Mouse (Mus musculus) lung, postnatal 0 days (tissue): ENCODE measurements around the gene Mllt3. TPM values are rescaled to one million over a fixed set of nuclear protein-coding genes. Genes with fewer than 3 reads are reported as not detected.

Source experiments
- ATAC-seq: fragments of 200-750 bp; cut with Nextera tagmentation; 2 replicates; pipeline ENCODE4 v1.8.0; 2017; ENCODE audit warnings: moderate library complexity
- DNase-seq: peaks from one replicate; pipeline ENCODE4 v3.0.0-alpha.2; 2016; ENCODE audit warnings: low spot score
- H3K27ac ChIP-seq: fragments of 300-500 bp; sonication (generic); 2 replicates; pipeline ENCODE4 v1.5.1; 2014; ENCODE audit warnings: antibody characterized with exemption, mild to moderate bottlenecking, low read length, mixed read lengths
- H3K27me3 ChIP-seq: fragments of 300-500 bp; sonication (generic); replicated peaks from 2 replicates; pipeline ENCODE4 v1.6.1; 2014; ENCODE audit warnings: low read length, mixed read lengths; ENCODE audit not compliant: insufficient read depth
- H3K36me3 ChIP-seq: fragments of 300-500 bp; sonication (generic); 2 replicates; pipeline ENCODE4 v1.6.1; 2014; ENCODE audit warnings: low read length, mixed read lengths; ENCODE audit not compliant: insufficient read depth
- H3K4me1 ChIP-seq: fragments of 300-500 bp; sonication (generic); 2 replicates; pipeline ENCODE4 v1.6.1; 2014; ENCODE audit warnings: antibody characterized with exemption, low read depth, low read length, mixed read lengths; ENCODE audit not compliant: insufficient read depth
- H3K4me2 ChIP-seq: fragments of 300-500 bp; sonication (generic); replicated peaks from 2 replicates; pipeline ENCODE4 v1.6.1; 2014; ENCODE audit warnings: low read depth, mild to moderate bottlenecking, low read length, moderate library complexity, mixed read lengths
- H3K4me3 ChIP-seq: fragments of 300-500 bp; sonication (generic); 2 replicates; pipeline ENCODE4 v1.5.1; 2014; ENCODE audit warnings: low read depth, low read length
- H3K9ac ChIP-seq: fragments of 300-500 bp; sonication (generic); replicated peaks from 2 replicates; pipeline ENCODE4 v1.6.1; 2014; ENCODE audit warnings: low read depth, mild to moderate bottlenecking
- H3K9me3 ChIP-seq: fragments of 300-500 bp; sonication (generic); 2 replicates; pipeline ENCODE4 v1.6.1; 2016; ENCODE audit warnings: low read length, mixed read lengths
- CTCF ChIP-seq: IDR thresholded peaks from 2 replicates; pipeline ENCODE4 v1.5.1; 2016; ENCODE audit warnings: antibody characterized with exemption, mild to moderate bottlenecking
- EP300 ChIP-seq: IDR thresholded peaks from 2 replicates; pipeline ENCODE4 v1.6.1; 2016; ENCODE audit warnings: antibody characterized with exemption, mild to moderate bottlenecking, control low read depth
- WGBS: fragments of 180-500 bp; shearing (Covaris S2); extraction: QIAGEN DNeasy Blood & Tissue Kit; methylation state at CpG from one replicate; pipeline ENCODE4 v1.1.7; 2014; 5-methylcytosine and 5-hydroxymethylcytosine counted together
- polyA plus RNA-seq: library from polyadenylated mRNA; unstranded; fragments of >200 nt; fragmentation: Nextera tagmentation; extraction: Ambion mirVana; gene quantifications from 2 replicates; pipeline ENCODE4 v1.2.1, GENCODE M21; 2015

Gene Mllt3
- polyA plus RNA-seq, 1 experiment from 2014 or later, result 32.7 TPM

- no peak for ATAC-seq
These were observed 283.5 kb downstream of the Mllt3 start for GRCm38 (mm10) chr4:87749532-87750234.

GRCm38 (mm10) chr4:87745016-87745645 is 288.0 kb downstream of the Mllt3 start:
- Histone ChIP-seq H3K4me3 (no peak overlapping the region), H3K36me3 (no peaks in the 10 kb centered on the region), H3K4me2 (no peak overlapping the region), H3K27ac (no peak overlapping the region), H3K4me1 (no peaks in the 10 kb centered on the region), H3K27me3 (no peaks in the 10 kb centered on the region), H3K9ac (no peak overlapping the region), H3K9me3 (no peaks in the 10 kb centered on the region)
- ATAC-seq, result no peak
- TF ChIP-seq EP300 (no peak), CTCF (no peak)
- WGBS, result 70% methylated on average over 3 of the region's 3 CpGs
- no peak for DNase-seq

More at GRCm38 (mm10) chr4:87749532-87750234, 283.5 kb downstream of the Mllt3 start:
- H3K9me3 ChIP-seq, result no peaks in the 10 kb centered on the region
- no peaks in the 10 kb centered on the region for H3K36me3 ChIP-seq
- no peak overlapping the region for H3K4me3 ChIP-seq
- 34% methylated on average over 4 of the region's 4 CpGs for WGBS
- H3K9ac ChIP-seq, result no peak overlapping the region
- DNase-seq, result no peak
- no peak overlapping the region for H3K27ac ChIP-seq
- H3K4me2 ChIP-seq, result no peak overlapping the region
- no peak for TF ChIP-seq EP300
- TF ChIP-seq CTCF, result no peak
- H3K27me3 ChIP-seq, result no peaks in the 10 kb centered on the region
- no peaks in the 10 kb centered on the region for H3K4me1 ChIP-seq

GRCm38 (mm10) chr4:87739524-87740128 is 293.5 kb downstream of the Mllt3 start:
- 39% methylated on average over 7 of the region's 7 CpGs for WGBS
- Histone ChIP-seq H3K36me3 (no peaks in the 10 kb centered on the region), H3K9ac (no peak overlapping the region), H3K27ac (peak overlapping the region; percentile 9; the same call in 1 of the 2 replicates), H3K4me3 (no peak overlapping the region), H3K9me3 (no peaks in the 10 kb centered on the region), H3K27me3 (no peaks in the 10 kb centered on the region), H3K4me1 (peaks cover 4% of the 10 kb centered on the region; the same call in 1 of the 2 replicates), H3K4me2 (no peak overlapping the region)
- TF ChIP-seq EP300 (no peak), CTCF (no peak)
- peak; percentile 72 for ATAC-seq
- DNase-seq, result peak; percentile 29

GRCm38 (mm10) chr4:87739104-87739503 is 294.1 kb downstream of the Mllt3 start:
- no peak overlapping the region for H3K4me3 ChIP-seq
- ATAC-seq, result no peak
- no peak overlapping the region for H3K9ac ChIP-seq
- no peaks in the 10 kb centered on the region for H3K9me3 ChIP-seq
- no peaks in the 10 kb centered on the region for H3K27me3 ChIP-seq
- no peak for DNase-seq
- peaks cover 4% of the 10 kb centered on the region; the same call in 1 of the 2 replicates for H3K4me1 ChIP-seq
- TF ChIP-seq CTCF (no peak), EP300 (no peak)
- H3K4me2 ChIP-seq, result no peak overlapping the region
- H3K27ac ChIP-seq, result no peak overlapping the region; the same call in 1 of the 2 replicates
- 97% methylated on average over 2 of the region's 2 CpGs for WGBS
- H3K36me3 ChIP-seq, result no peaks in the 10 kb centered on the region

- Histone ChIP-seq H3K4me1 (peaks cover 4% of the 10 kb centered on the region; the same call in 1 of the 2 replicates), H3K9me3 (no peaks in the 10 kb centered on the region), H3K27ac (no peak overlapping the region), H3K4me2 (no peak overlapping the region), H3K27me3 (no peaks in the 10 kb centered on the region), H3K4me3 (no peak overlapping the region), H3K36me3 (no peaks in the 10 kb centered on the region), H3K9ac (no peak overlapping the region)
- TF ChIP-seq EP300 (0 out of 2 replicates have a peak, but pooled peaks have one; percentile 37), CTCF (no peak)
- WGBS, result 54% methylated on average over 6 of the region's 6 CpGs
- DNase-seq (peak; percentile 42), ATAC-seq (peak; percentile 76)
These were observed 295.9 kb downstream of the Mllt3 start for GRCm38 (mm10) chr4:87737201-87737806.

GRCm38 (mm10) chr4:87736779-87737178 is 296.4 kb downstream of the Mllt3 start:
- Histone ChIP-seq H3K9ac (no peak overlapping the region), H3K27ac (no peak overlapping the region), H3K4me1 (peaks cover 4% of the 10 kb centered on the region; the same call in 1 of the 2 replicates), H3K36me3 (no peaks in the 10 kb centered on the region), H3K9me3 (no peaks in the 10 kb centered on the region), H3K4me3 (no peak overlapping the region), H3K4me2 (no peak overlapping the region), H3K27me3 (no peaks in the 10 kb centered on the region)
- 30% methylated on average over 3 of the region's 3 CpGs for WGBS
- ATAC-seq (peak; percentile 43; the same call in 1 of the 2 replicates), DNase-seq (no peak)
- TF ChIP-seq CTCF, result no peak
- TF ChIP-seq EP300, result no peak
